Mouse (Mus musculus): ENCODE results near the gene Gemin2.
A peak's percentile ranks its signal among the peaks of the same experiment; 100 is the strongest.
"Not testable (repeated sequence)": the region's sequence is repeated elsewhere in the genome, so short reads cannot be mapped to it uniquely, and the experiment has no call there.

The Gemin2 gene

GRCm38 (mm10) chr12:59013234-59013633 lies at the start of gene Gemin2:
Gemin2 (plus strand) TSS chr12:59013393.
- DNase-seq (ENCODE audit: low spot score in 2 of 2) = peak; percentile 93 to 95

- no peak for DNase-seq (ENCODE audit: low spot score in 2 of 2)
Measured at GRCm38 (mm10) chr12:58964583-58964982, 48.6 kb upstream of the Gemin2 start.

GRCm38 (mm10) chr12:58976966-58977365 lies 36.2 kb upstream of the Gemin2 start:
- no peak for DNase-seq (ENCODE audit: low spot score in 2 of 2)

DNA sequence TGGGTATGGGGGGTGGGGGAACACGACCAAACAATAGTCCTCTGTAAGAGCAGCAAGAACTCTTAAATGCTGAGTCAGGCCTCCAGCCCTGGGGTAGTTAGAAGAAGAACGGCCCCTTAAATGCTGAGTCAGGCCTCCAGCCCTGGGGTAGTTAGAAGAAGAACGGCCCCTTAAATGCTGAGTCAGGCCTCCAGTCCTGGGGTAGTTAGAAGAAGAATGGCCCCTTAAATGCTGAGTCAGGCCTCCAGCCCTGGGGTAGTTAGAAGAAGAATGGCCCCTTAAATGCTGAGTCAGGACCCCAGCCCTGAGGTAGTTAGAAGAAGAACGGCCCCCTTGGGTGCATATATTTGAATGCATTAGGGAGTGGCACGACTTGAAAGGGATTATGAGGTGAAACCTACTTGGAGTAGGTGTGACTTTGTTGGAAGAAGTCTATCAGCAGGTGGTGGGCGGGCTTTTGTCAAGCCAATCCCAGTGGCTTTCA lies 32.0 kb upstream of the Gemin2 start:
- not testable (repeated sequence) for DNase-seq (ENCODE audit: low spot score in 2 of 2)

- DNase-seq (ENCODE audit: low spot score in 2 of 2) = no peak
Measured at GRCm38 (mm10) chr12:58985766-58986165, 27.4 kb upstream of the Gemin2 start.

DNA sequence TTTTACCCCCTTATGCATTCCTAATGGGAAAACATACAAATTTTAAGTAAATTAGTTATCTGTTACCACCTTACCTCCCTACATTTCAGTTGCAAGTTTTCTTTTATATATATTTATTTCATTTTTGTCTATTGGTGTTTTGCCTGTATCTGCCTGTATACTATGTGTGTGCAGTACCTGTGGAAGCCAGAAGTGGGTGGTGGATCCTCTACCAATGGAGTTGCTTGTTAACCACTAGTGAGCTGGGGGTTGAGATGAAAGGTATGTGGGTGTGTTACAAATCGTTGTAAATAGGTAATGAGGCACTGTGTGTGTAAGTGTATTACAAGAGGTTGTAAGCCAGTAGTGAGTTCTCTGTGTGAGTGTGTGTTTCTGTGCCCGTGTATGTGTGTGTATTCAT lies 2.7 kb upstream of the Gemin2 start:
- no peak for DNase-seq (ENCODE audit: low spot score in 2 of 2)

DNA sequence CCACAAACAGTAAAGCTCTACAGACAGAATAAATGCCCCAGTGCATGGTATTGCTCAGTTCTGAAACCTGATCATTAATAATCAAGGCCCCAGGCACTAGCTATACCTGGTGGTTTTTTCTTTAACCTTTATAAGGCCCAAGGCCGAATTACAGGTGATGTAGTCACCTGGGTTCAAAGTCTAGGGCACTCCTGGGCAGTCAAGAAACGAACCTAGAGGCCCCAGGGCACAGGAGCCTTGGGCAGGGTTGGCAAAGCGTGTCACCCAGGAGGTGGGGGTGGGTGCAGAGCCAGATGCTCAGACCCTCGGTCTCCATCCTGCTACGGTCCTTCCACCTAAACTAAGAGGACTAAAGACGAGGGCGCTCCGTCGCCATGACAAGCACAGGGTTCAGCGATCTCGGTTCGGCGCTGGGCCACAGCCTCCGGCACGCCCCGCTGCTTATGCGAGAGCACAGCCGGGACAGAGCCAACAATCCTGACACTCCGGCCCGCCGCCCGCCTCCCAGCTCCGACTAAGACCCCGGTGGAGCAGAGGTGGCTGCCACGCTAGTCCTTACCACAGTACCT lies 1.8 kb upstream of the Gemin2 start:
- DNase-seq (ENCODE audit: low spot score in 2 of 2) = no peak

DNA sequence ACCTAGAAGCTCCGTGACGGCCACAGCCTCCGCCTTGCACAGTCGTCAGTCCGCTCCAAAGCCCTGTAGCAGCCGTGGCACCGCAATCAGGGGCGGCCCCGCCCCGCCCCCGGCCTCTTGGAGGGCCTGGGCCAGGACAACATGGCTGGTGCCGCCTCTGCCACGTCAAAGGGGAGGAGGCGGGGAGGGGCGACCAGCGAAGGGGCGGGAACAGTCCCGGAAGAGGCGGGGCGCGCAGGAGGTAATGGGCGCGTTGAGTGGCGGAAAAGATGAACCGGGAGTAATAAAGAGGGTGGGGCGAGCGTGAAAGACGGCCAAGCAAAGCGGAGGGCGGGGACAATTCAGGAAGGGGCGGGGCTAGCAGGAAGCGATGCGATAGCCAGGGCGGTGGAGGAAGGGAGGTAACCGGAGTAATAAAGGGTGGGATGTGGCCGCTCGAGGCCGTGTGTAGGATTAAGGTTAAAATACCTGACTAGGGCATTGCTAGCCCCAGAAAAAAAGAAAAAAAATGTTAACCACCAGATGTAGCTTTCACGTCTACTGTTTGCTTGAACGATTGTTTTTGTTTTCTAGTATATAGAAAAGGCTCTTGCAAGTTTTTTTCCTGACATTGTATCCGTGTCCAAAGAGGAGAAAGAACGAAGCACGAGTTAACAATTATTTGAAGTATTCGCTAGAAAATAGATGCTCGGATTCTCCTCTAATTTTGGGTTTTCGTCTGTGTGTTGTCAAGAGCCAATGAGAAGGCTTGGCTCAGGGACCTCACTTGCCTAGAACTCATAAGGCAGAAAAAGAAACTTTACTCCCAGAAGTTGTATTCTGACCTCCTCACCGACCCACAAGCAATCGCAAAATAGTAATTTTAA lies 1.1 kb upstream of the Gemin2 start, which contains the start of gene Sec23a:
TSS of gene Sec23a (minus strand) at position 174 of the 866 bp plus-strand sequence.
- DNase-seq (ENCODE audit: low spot score in 2 of 2) = peak; percentile 99 to 100

GRCm38 (mm10) chr12:59012710-59013091 lies 492 bp upstream of the Gemin2 start:
- DNase-seq (ENCODE audit: low spot score in 2 of 2) = peak in 1 of 2 experiments; percentile 14

GRCm38 (mm10) chr12:59017970-59018369 lies 4.8 kb downstream of the Gemin2 start:
- DNase-seq (ENCODE audit: low spot score in 2 of 2) = no peak

DNA sequence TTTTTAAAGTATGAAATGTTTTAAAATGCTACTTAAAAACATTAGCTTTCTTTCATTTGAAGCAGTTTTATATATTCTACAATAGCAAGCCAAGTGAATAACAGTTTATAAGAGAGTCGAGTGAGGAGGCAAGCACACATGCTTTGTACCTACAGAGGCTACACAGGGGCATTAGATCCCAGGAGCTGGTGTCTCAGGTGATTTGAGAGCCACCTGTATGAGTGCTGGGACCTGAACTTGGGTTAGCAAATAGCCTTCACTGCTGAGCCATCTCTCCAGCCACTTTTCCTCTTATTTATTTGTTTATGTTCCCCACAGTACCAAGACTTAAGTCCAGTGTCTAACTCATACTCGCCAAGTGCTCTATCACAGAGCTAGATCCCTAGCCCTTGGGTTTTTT lies 6.7 kb downstream of the Gemin2 start:
- no peak for DNase-seq (ENCODE audit: low spot score in 2 of 2)

GRCm38 (mm10) chr12:59021306-59021705 lies 8.1 kb downstream of the Gemin2 start:
- no peak for DNase-seq (ENCODE audit: low spot score in 2 of 2)

DNA sequence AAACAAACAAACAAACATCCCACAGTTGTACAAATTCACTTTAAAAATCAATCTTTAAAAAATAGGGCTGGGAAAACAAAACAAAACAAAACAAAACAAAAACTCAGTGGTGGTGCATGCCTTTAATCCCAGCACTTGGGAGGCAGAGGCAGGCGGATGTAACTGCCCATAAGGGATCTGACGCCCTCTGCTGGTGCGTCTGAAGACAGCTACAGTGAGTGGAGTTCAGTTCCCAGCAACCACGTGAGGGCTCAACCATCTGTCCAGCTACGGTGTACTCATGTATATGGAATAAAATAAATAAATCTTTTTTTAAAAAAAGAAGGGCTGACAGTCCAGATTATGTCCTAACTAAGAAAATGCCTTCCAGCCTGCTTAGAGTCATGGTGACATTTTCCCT lies 18.9 kb downstream of the Gemin2 start:
- no peak for DNase-seq (ENCODE audit: low spot score in 2 of 2)

GRCm38 (mm10) chr12:59039162-59039970 lies 26.2 kb downstream of the Gemin2 start:
- no peak for DNase-seq (ENCODE audit: low spot score in 2 of 2)

DNA sequence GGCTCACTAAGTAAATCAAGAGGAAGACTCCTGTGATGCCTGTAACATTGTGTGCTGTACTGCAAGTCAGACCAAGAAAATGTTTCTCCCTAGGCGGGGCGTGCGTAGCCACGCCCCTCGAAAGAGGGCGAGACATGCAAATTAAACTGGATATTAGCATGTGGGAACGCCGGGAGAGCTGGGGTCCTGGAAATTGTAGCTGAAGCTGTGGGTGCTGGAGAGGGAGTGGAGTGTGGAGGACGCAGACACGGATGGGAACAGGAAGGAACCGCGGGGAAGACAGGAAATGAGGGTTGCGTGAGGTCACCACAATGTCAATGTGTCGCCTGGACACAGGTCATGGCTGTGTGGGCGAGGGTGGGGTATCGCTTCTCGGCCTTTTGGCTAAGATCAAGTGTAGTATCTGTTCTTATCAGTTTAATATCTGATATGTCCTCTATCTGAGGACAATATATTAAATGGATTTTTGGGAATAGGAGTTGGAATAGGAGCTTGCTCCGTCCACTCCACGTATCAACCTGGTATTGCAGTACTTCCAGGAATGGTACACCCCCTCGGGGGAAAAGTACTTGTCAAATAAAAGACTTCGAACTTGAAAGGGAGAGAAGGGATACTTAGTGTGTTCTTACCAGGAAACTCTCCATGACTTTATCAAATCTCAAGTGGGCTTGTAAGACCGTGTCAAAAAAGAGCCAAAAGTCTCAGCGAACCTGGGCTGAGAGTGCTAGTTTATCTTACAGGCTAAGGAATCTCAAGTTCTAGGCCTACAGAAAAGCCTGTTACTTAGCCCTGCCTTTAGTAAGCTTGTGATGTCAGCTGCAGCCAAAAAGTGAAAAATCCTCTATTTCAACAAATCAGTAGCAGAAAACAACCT lies 27.0 kb downstream of the Gemin2 start:
- peak; percentile 58 to 71 for DNase-seq (ENCODE audit: low spot score in 2 of 2)

- no peak for DNase-seq (ENCODE audit: low spot score in 2 of 2)
Measured at GRCm38 (mm10) chr12:59040851-59041250, 27.7 kb downstream of the Gemin2 start.

DNA sequence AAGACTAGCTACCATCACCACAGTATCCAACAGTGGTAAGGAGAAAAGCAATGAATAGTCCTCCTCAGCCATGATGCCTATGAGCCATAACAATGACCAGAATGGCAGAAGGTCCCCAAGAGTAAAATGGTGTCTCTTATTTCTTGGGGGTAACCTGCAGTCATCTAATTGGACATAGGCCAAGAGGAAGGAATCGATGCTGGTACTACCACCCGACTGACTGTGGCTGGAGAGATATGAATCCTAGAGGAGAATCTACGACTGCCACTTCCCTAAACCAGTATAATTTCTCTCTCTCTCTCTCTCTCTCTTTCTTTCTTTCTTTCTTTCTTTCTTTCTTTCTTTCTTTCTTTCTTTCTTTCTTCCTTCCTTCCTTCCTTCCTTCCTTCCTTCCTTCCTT lies 39.3 kb downstream of the Gemin2 start:
- DNase-seq (ENCODE audit: low spot score in 2 of 2) = no peak

DNA sequence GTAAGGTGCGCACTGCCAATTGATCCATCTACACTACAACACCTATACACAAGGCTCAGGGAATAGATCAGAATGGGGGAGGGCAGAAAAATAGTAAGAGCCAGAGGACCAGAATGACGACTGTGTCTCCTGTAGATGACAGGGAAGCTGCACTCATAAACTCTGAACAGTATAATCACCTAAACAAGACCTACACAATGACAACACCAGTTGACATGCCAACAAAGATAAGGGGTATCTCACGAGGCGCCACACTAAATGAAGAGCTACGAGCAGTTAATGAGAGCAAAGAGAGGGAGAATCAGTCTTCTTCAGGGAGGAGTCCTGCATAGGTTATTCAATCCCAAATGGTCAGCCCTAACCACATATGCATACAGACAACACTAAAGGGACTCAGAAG lies 40.0 kb downstream of the Gemin2 start:
- DNase-seq (ENCODE audit: low spot score in 2 of 2) = no peak

- no peak for DNase-seq (ENCODE audit: low spot score in 2 of 2)
Measured at GRCm38 (mm10) chr12:59053976-59054375, 40.8 kb downstream of the Gemin2 start.

- DNase-seq (ENCODE audit: low spot score in 2 of 2) = no peak
Measured at GRCm38 (mm10) chr12:59055196-59055850, 42.1 kb downstream of the Gemin2 start.

DNA sequence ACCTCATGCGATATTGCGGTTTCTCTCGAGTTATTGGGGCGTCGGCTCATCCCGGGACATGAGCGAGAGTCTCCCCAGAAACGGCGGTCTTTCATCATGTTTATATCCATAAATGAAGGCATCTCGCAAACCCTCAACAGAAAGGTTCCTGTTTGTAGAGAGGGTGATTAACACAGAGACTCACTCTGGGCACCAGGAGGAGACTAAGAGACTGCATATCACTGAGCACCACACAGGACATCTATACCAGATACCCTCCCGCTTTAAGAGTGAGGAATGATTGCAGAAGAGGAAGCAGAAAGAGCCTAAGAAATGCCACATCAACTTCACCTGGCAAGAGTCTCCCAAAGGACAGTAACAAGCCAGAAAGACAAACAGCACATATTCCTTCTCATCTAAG lies 43.0 kb downstream of the Gemin2 start:
- no peak for DNase-seq (ENCODE audit: low spot score in 2 of 2)

All from spleen, postnatal 4 days (tissue).